Mouse (Mus musculus) testis, adult 2 months (tissue): Measurements from ENCODE around the gene Pnpo.

ENCODE experiments used
- CTCF ChIP-seq: fragments of 200-500 bp; IDR thresholded peaks from 2 replicates; pipeline ENCODE4 v1.5.1; 2012; ENCODE audit warnings: low read depth, mild to moderate bottlenecking, inconsistent platforms, low read length, moderate library complexity; ENCODE audit not compliant: control insufficient read depth, insufficient read depth, insufficient replicate concordance
- POLR2A ChIP-seq: fragments of 200-500 bp; IDR thresholded peaks from 2 replicates; pipeline ENCODE4 v1.6.1; 2012; ENCODE audit warnings: low read depth, mild to moderate bottlenecking, inconsistent platforms, low read length, moderate library complexity; ENCODE audit not compliant: control insufficient read depth

DNA sequence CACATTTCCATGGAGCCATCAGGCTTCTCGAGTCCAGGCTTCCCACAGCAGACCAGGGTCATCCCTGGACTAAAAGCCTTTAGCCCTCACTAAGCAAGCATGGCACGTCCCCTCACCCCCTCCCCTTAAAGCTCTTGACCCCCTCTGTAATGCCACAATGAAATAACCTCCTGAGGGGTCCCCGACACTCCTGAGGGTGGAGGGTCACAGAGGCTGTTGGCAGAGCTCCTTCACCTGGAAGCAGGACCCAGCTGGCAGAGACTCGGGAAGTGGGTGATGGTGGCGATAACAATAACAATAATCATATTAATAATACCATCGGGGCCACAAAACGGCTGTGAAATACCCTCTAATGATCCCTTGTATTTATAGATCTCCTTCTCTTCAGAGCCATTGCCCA lies 39.1 kb upstream of the Pnpo start, which contains the start of gene Sp2:
- TF ChIP-seq CTCF (no peak), POLR2A (no peak)
